Mouse (Mus musculus): ENCODE measurements around the gene Sh2b2.

GRCm38 (mm10) chr5:136251004-136251403 is 4.6 kb upstream of the Sh2b2 start:
- TF ChIP-seq CTCF (IDR thresholded peaks at IDR 0.05; ENCODE audit: control insufficient read depth, insufficient read depth, low read length): peak; percentile 66
- no peak for TF ChIP-seq POLR2A (IDR thresholded peaks at IDR 0.05; ENCODE audit: borderline replicate concordance, control insufficient read depth, low read depth, low read length)
